Mouse (Mus musculus) embryonic facial prominence, embryonic 14.5 days (tissue): Measurements from ENCODE around the gene Rai14. TPM values are rescaled to one million over a fixed set of nuclear protein-coding genes. Genes with fewer than 3 reads are reported as not detected.

Experiments
- ATAC-seq: fragments of 200-750 bp; cut with Nextera tagmentation; 2 replicates; pipeline ENCODE4 v1.8.0; 2017; ENCODE audit warnings: low read depth, moderate number of reproducible peaks, moderate TSS enrichment
- DNase-seq: peaks from one replicate; pipeline ENCODE4 v3.0.0-alpha.2; 2015; ENCODE audit warnings: low spot score
- H3K27ac ChIP-seq: fragments of 300-500 bp; sonication (generic); replicated peaks from 2 replicates; pipeline ENCODE4 v1.5.1; 2014; ENCODE audit warnings: low read depth, mild to moderate bottlenecking, low read length, moderate library complexity
- H3K27me3 ChIP-seq: fragments of 300-500 bp; sonication (generic); replicated peaks from 2 replicates; pipeline ENCODE4 v1.6.1; 2014; ENCODE audit warnings: low read length; ENCODE audit not compliant: control insufficient read depth, insufficient read depth
- H3K36me3 ChIP-seq: fragments of 300-500 bp; sonication (generic); 2 replicates; pipeline ENCODE4 v1.6.1; 2014; ENCODE audit warnings: low read length, mixed read lengths; ENCODE audit not compliant: control insufficient read depth, insufficient read depth
- H3K4me1 ChIP-seq: fragments of 300-500 bp; sonication (generic); 2 replicates; pipeline ENCODE4 v1.6.1; 2014; ENCODE audit warnings: antibody characterized with exemption, low read length; ENCODE audit not compliant: control insufficient read depth, insufficient read depth
- H3K4me2 ChIP-seq: fragments of 300-500 bp; sonication (generic); 2 replicates; pipeline ENCODE4 v1.6.1; 2014; ENCODE audit warnings: low read depth, mild to moderate bottlenecking, low read length, moderate library complexity, mixed read lengths
- H3K4me3 ChIP-seq: fragments of 300-500 bp; sonication (generic); 2 replicates; pipeline ENCODE4 v1.5.1; 2014; ENCODE audit warnings: low read depth, mild to moderate bottlenecking, low read length
- H3K9ac ChIP-seq: fragments of 300-500 bp; sonication (generic); 2 replicates; pipeline ENCODE4 v1.6.1; 2014; ENCODE audit warnings: low read depth, mild to moderate bottlenecking, low read length, moderate library complexity, mixed read lengths
- H3K9me3 ChIP-seq: fragments of 300-500 bp; sonication (generic); 2 replicates; pipeline ENCODE4 v1.6.1; 2016; ENCODE audit warnings: low read length; ENCODE audit not compliant: control insufficient read depth
- WGBS: fragments of 180-500 bp; shearing (Covaris S2); extraction: QIAGEN DNeasy Blood & Tissue Kit; methylation state at CpG from one replicate; pipeline ENCODE4 v1.1.7; 2014; 5-methylcytosine and 5-hydroxymethylcytosine counted together
- polyA plus RNA-seq: library from polyadenylated mRNA; unstranded; fragments of >200 nt; fragmentation: Nextera tagmentation; extraction: Ambion mirVana; gene quantifications from 2 replicates; pipeline ENCODE4 v1.2.1, GENCODE M21; 2014

Rai14 gene
- polyA plus RNA-seq, 1 experiment from 2014 or later: 52.4 TPM

- H3K4me2 ChIP-seq: no peak overlapping the region
- no peak overlapping the region for H3K27ac ChIP-seq
- ATAC-seq: no peak
- no peaks in the 10 kb centered on the region for H3K27me3 ChIP-seq
- WGBS: 55% methylated on average over 3 of the region's 3 CpGs
- H3K36me3 ChIP-seq: no peaks in the 10 kb centered on the region
- peaks cover 27% of the 10 kb centered on the region for H3K4me1 ChIP-seq
- H3K4me3 ChIP-seq: no peak overlapping the region
- DNase-seq: no peak
- H3K9me3 ChIP-seq: no peaks in the 10 kb centered on the region
- no peak overlapping the region for H3K9ac ChIP-seq
Observed at GRCm38 (mm10) chr15:10726272-10726671, 11.8 kb upstream of the Rai14 start.

DNA sequence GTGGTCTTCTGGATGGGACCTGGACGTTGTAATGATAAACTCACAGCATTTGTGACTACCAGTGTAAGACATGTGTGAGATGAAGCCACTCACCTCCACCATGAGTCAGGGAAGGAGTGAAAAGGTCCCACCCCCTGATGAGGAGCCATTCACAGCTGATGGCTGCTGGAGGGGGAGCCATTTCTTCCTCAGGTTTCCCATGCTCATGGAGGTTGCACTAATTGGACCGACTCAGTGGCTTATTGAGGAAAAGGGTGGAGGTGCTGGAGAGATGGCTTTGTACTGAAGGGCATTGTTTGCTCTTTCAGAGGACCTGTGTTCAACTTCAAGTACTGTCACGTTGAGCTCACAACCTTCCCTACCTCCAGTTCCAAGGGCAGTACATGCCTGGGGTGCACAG lies 10.4 kb upstream of the Rai14 start:
- ATAC-seq: no peak
- WGBS: 84% methylated on average over 3 of the region's 3 CpGs
- no peaks in the 10 kb centered on the region for H3K36me3 ChIP-seq

GRCm38 (mm10) chr15:10723507-10723906 lies 9.1 kb upstream of the Rai14 start:
- no peak for DNase-seq
- H3K27ac ChIP-seq: no peak overlapping the region

More for the DNA sequence above, 10.4 kb upstream of the Rai14 start:
- no peak for DNase-seq
- Histone ChIP-seq H3K4me3 (no peak overlapping the region), H3K9me3 (no peaks in the 10 kb centered on the region), H3K4me2 (no peak overlapping the region), H3K27me3 (no peaks in the 10 kb centered on the region), H3K9ac (no peak overlapping the region), H3K27ac (no peak overlapping the region), H3K4me1 (peaks cover 37% of the 10 kb centered on the region)

GRCm38 (mm10) chr15:10722629-10723339 lies 8.4 kb upstream of the Rai14 start:
- H3K9ac ChIP-seq: no peak overlapping the region
- H3K9me3 ChIP-seq: no peaks in the 10 kb centered on the region
- H3K27ac ChIP-seq: peak overlapping the region; percentile 19; the same call in 1 of the 2 replicates
- ATAC-seq: no peak
- H3K36me3 ChIP-seq: no peaks in the 10 kb centered on the region
- DNase-seq: no peak
- peaks cover 37% of the 10 kb centered on the region for H3K4me1 ChIP-seq
- no peaks in the 10 kb centered on the region for H3K27me3 ChIP-seq
- no peak overlapping the region for H3K4me2 ChIP-seq
- WGBS: 34% methylated on average over 12 of the region's 12 CpGs
- no peak overlapping the region for H3K4me3 ChIP-seq

More at GRCm38 (mm10) chr15:10723507-10723906, 9.1 kb upstream of the Rai14 start:
- no peak overlapping the region for H3K4me3 ChIP-seq
- H3K9ac ChIP-seq: no peak overlapping the region
- peaks cover 37% of the 10 kb centered on the region for H3K4me1 ChIP-seq
- 50% methylated on average over 1 of the region's 1 CpGs for WGBS
- no peaks in the 10 kb centered on the region for H3K36me3 ChIP-seq
- H3K9me3 ChIP-seq: no peaks in the 10 kb centered on the region
- no peaks in the 10 kb centered on the region for H3K27me3 ChIP-seq
- no peak overlapping the region for H3K4me2 ChIP-seq
- ATAC-seq: no peak

- no peaks in the 10 kb centered on the region; the same call in 1 of the 2 replicates for H3K36me3 ChIP-seq
- H3K27me3 ChIP-seq: no peaks in the 10 kb centered on the region
- H3K9ac ChIP-seq: no peak overlapping the region
- no peak for ATAC-seq
- no peak overlapping the region for H3K4me3 ChIP-seq
- no peak overlapping the region for H3K4me2 ChIP-seq
- H3K9me3 ChIP-seq: peaks cover 6% of the 10 kb centered on the region; the same call in 1 of the 2 replicates
- no peak for DNase-seq
- WGBS: 79% methylated on average over 11 of the region's 11 CpGs
- H3K4me1 ChIP-seq: peaks cover 37% of the 10 kb centered on the region
- peak overlapping the region; percentile 12 for H3K27ac ChIP-seq
Observed at GRCm38 (mm10) chr15:10721259-10721781, 6.9 kb upstream of the Rai14 start.

DNA sequence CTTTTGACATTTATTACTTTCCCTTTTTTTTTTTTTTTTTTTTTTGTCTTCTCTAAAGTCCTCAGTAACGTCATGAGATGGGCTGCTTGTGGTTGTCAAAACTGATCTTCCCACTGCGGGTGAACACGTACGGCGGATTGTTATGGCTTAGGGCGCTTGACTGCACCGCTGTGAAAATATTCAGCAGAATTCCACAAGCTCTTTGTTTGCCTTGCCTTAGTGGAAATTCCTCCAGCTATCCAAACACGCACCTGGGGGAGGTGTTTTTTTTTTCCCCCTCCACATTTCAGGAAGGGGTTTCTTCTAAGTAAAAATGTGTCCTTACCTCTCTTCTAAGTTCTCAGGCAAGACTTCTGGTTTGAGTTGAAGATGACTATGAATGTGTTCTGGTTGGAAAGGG lies 6.2 kb upstream of the Rai14 start:
- Histone ChIP-seq H3K9ac (no peak overlapping the region), H3K27me3 (no peaks in the 10 kb centered on the region), H3K4me3 (no peak overlapping the region), H3K36me3 (no peaks in the 10 kb centered on the region; the same call in 1 of the 2 replicates), H3K27ac (peak overlapping the region; percentile 48; the same call in 1 of the 2 replicates), H3K9me3 (peaks cover 6% of the 10 kb centered on the region; the same call in 1 of the 2 replicates), H3K4me2 (no peak overlapping the region), H3K4me1 (peaks cover 36% of the 10 kb centered on the region)
- ATAC-seq: no peak
- DNase-seq: peak; percentile 67
- 52% methylated on average over 8 of the region's 8 CpGs for WGBS

GRCm38 (mm10) chr15:10720188-10720587 lies 5.8 kb upstream of the Rai14 start:
- Histone ChIP-seq H3K4me3 (no peak overlapping the region), H3K4me1 (peaks cover 32% of the 10 kb centered on the region), H3K9me3 (peaks cover 6% of the 10 kb centered on the region; the same call in 1 of the 2 replicates), H3K27ac (peak overlapping the region; percentile 48; the same call in 1 of the 2 replicates), H3K9ac (no peak overlapping the region), H3K4me2 (no peak overlapping the region), H3K36me3 (no peaks in the 10 kb centered on the region; the same call in 1 of the 2 replicates), H3K27me3 (no peaks in the 10 kb centered on the region)
- WGBS: 74% methylated on average over 11 of the region's 11 CpGs
- no peak for DNase-seq
- peak; percentile 23; the same call in 1 of the 2 replicates for ATAC-seq

- no peak for ATAC-seq
- Histone ChIP-seq H3K27me3 (no peaks in the 10 kb centered on the region), H3K27ac (no peak overlapping the region), H3K4me3 (no peak overlapping the region), H3K4me1 (peaks cover 32% of the 10 kb centered on the region), H3K9me3 (peaks cover 6% of the 10 kb centered on the region; the same call in 1 of the 2 replicates), H3K36me3 (no peaks in the 10 kb centered on the region; the same call in 1 of the 2 replicates), H3K9ac (no peak overlapping the region), H3K4me2 (no peak overlapping the region)
- DNase-seq: no peak
- WGBS: 77% methylated on average over 3 of the region's 3 CpGs
Observed at GRCm38 (mm10) chr15:10719511-10719910, 5.1 kb upstream of the Rai14 start.
